Mouse (Mus musculus) CH12.LX (cell line): Measurements from ENCODE around the gene Eif2b5.
A peak's percentile ranks its signal among the peaks of the same experiment; 100 is the strongest.

ENCODE experiments used
- CTCF ChIP-seq, 2 experiments: IDR thresholded peaks in 1 of 2; conservative IDR thresholded peaks in 1 of 2; 2 replicates each; pipeline ENCODE4 v1.5.1; 2011 to 2012; ENCODE audit warnings: low read depth in 2 of 2, low read length in 2 of 2, improper control_type of control experiment in 1 of 2, inconsistent platforms in 1 of 2, mild to moderate bottlenecking in 1 of 2, moderate library complexity in 1 of 2
- EP300 ChIP-seq: IDR thresholded peaks from 2 replicates; pipeline ENCODE4 v1.6.1; 2011; ENCODE audit warnings: low read length, improper control_type of control experiment
- GABPA ChIP-seq: IDR thresholded peaks from 2 replicates; pipeline ENCODE4 v1.6.1; 2012; ENCODE audit warnings: low read depth, low read length, improper control_type of control experiment, inconsistent platforms; ENCODE audit not compliant: insufficient replicate concordance
- KAT2A ChIP-seq: IDR thresholded peaks from 2 replicates; pipeline ENCODE4 v1.6.1; 2012; ENCODE audit warnings: low read length, improper control_type of control experiment, inconsistent platforms; ENCODE audit not compliant: insufficient replicate concordance
- MAFK ChIP-seq: IDR thresholded peaks from 2 replicates; pipeline ENCODE4 v1.6.1; 2011; ENCODE audit warnings: low read length, improper control_type of control experiment; ENCODE audit not compliant: insufficient replicate concordance
- MAZ ChIP-seq: IDR thresholded peaks from 2 replicates; pipeline ENCODE4 v1.6.1; 2012; ENCODE audit warnings: low read depth, mild to moderate bottlenecking, inconsistent platforms, low read length, improper control_type of control experiment, moderate library complexity
- MYC ChIP-seq: IDR thresholded peaks from 2 replicates; pipeline ENCODE4 v1.6.1; 2011; ENCODE audit warnings: low read depth, mild to moderate bottlenecking, improper control_type of control experiment, low read length
- SIN3A ChIP-seq: IDR thresholded peaks from 2 replicates; pipeline ENCODE4 v1.6.1; 2012; ENCODE audit warnings: low read length, improper control_type of control experiment, inconsistent platforms
- UBTF ChIP-seq: IDR thresholded peaks from 2 replicates; pipeline ENCODE4 v1.6.1; 2012; ENCODE audit warnings: low read depth, mild to moderate bottlenecking, inconsistent platforms, low read length, improper control_type of control experiment, moderate library complexity
- USF2 ChIP-seq: conservative IDR thresholded peaks from 2 replicates; pipeline ENCODE4 v1.6.1; 2011; ENCODE audit warnings: low read depth, low read length, improper control_type of control experiment
- ZC3H11A ChIP-seq: IDR thresholded peaks from 2 replicates; pipeline ENCODE4 v1.6.1; 2012; ENCODE audit warnings: low read depth, mild to moderate bottlenecking, inconsistent platforms, low read length, improper control_type of control experiment
- ZMIZ1 ChIP-seq: IDR thresholded peaks from 2 replicates; pipeline ENCODE4 v1.6.1; 2012; ENCODE audit warnings: low read depth, mild to moderate bottlenecking, inconsistent platforms, low read length, improper control_type of control experiment

- TF ChIP-seq MYC: no peak
- TF ChIP-seq USF2: no peak
- TF ChIP-seq SIN3A: no peak
- peak in 1 of 2 experiments; percentile 66; a peak in 2 of 4 replicates for TF ChIP-seq CTCF (conservative IDR thresholded peaks at IDR 0.05 in 1 of 2, IDR thresholded peaks at IDR 0.05 in 1 of 2; ENCODE audit: low read depth in 2 of 2, low read length in 2 of 2)
- no peak for TF ChIP-seq GABPA
- no peak for TF ChIP-seq KAT2A
- no peak for TF ChIP-seq MAZ
- TF ChIP-seq EP300: no peak
- no peak for TF ChIP-seq UBTF
- no peak for TF ChIP-seq MAFK
- no peak for TF ChIP-seq ZC3H11A
- TF ChIP-seq ZMIZ1: no peak
Measured at GRCm38 (mm10) chr16:20509349-20509748, 10.7 kb downstream of the Eif2b5 start.
